Mouse (Mus musculus) neural tube, embryonic 11.5 days (tissue): ENCODE measurements around the gene Bmp10. TPM values are rescaled to one million over a fixed set of nuclear protein-coding genes. Genes with fewer than 3 reads are reported as not detected.
A peak's percentile ranks its signal among the peaks of the same experiment; 100 is the strongest.

Experiments used
- ATAC-seq: fragments of 200-750 bp; cut with Nextera tagmentation; 2 replicates; pipeline ENCODE4 v1.8.0; 2017; ENCODE audit warnings: moderate number of reproducible peaks, mild to moderate bottlenecking, moderate TSS enrichment, moderate library complexity; ENCODE audit not compliant: insufficient read depth, low FRiP score, low TSS enrichment
- DNase-seq: peaks from one replicate; pipeline ENCODE4 v3.0.0-alpha.2; 2015; ENCODE audit warnings: low spot score
- H3K27ac ChIP-seq: fragments of 300-500 bp; sonication (generic); 2 replicates; pipeline ENCODE4 v1.5.1; 2014; ENCODE audit warnings: low read depth, mild to moderate bottlenecking, low read length
- H3K27me3 ChIP-seq: fragments of 300-500 bp; sonication (generic); 2 replicates; pipeline ENCODE4 v1.6.1; 2014; ENCODE audit warnings: mild to moderate bottlenecking, low read length, mixed read lengths; ENCODE audit not compliant: control insufficient read depth, insufficient read depth
- H3K36me3 ChIP-seq: fragments of 300-500 bp; sonication (generic); 2 replicates; pipeline ENCODE4 v1.6.1; 2014; ENCODE audit warnings: mild to moderate bottlenecking, low read length, moderate library complexity, mixed read lengths; ENCODE audit not compliant: control insufficient read depth, insufficient read depth
- H3K4me1 ChIP-seq: fragments of 300-500 bp; sonication (generic); 2 replicates; pipeline ENCODE4 v1.6.1; 2014; ENCODE audit warnings: low read length, mixed read lengths; ENCODE audit not compliant: control insufficient read depth, insufficient read depth
- H3K4me2 ChIP-seq: fragments of 300-500 bp; sonication (generic); 2 replicates; pipeline ENCODE4 v1.6.1; 2014; ENCODE audit warnings: low read depth, mild to moderate bottlenecking, moderate library complexity
- H3K4me3 ChIP-seq: fragments of 300-500 bp; sonication (generic); 2 replicates; pipeline ENCODE4 v1.5.1; 2014; ENCODE audit warnings: low read depth, low read length
- H3K9ac ChIP-seq: fragments of 300-500 bp; sonication (generic); 2 replicates; pipeline ENCODE4 v1.6.1; 2014; ENCODE audit warnings: mild to moderate bottlenecking, low read length
- H3K9me3 ChIP-seq: fragments of 300-500 bp; sonication (generic); 2 replicates; pipeline ENCODE4 v1.6.1; 2016; ENCODE audit warnings: low read length; ENCODE audit not compliant: control insufficient read depth
- WGBS: fragments of 180-500 bp; shearing (Covaris S2); extraction: QIAGEN DNeasy Blood & Tissue Kit; methylation state at CpG from one replicate; pipeline ENCODE4 v1.1.7; 2014; 5-methylcytosine and 5-hydroxymethylcytosine counted together
- polyA plus RNA-seq: library from polyadenylated mRNA; unstranded; fragments of >200 nt; fragmentation: Nextera tagmentation; extraction: Ambion mirVana; gene quantifications from 2 replicates; pipeline ENCODE4 v1.2.1, GENCODE M21; 2014

Gene Bmp10
- not detected in 2 replicates for polyA plus RNA-seq

- Histone ChIP-seq H3K36me3 (no peaks in the 10 kb centered on the region), H3K4me3 (no peak within 1 kb of the TSS), H3K27me3 (no peaks in the 10 kb centered on the region), H3K4me2 (no peak within 1 kb of the TSS), H3K27ac (no peak within 1 kb of the TSS), H3K9ac (no peak within 1 kb of the TSS), H3K4me1 (no peaks in the 10 kb centered on the region), H3K9me3 (no peaks in the 10 kb centered on the region)
- ATAC-seq (no peak), DNase-seq (no peak)
- 87% methylated on average over 6 of the region's 7 CpGs for WGBS
Measured at GRCm38 (mm10) chr6:87428487-87429044, at the start of gene Bmp10. Gene Bmp10 (plus strand): TSS chr6:87428994.

GRCm38 (mm10) chr6:87383926-87384691 is 44.7 kb upstream of the Bmp10 start:
- no peak overlapping the region for H3K4me3 ChIP-seq
- no peaks in the 10 kb centered on the region for H3K36me3 ChIP-seq
- ATAC-seq: no peak
- no peak overlapping the region for H3K27ac ChIP-seq
- H3K9ac ChIP-seq: no peak overlapping the region
- DNase-seq: peak; percentile 35
- H3K9me3 ChIP-seq: no peaks in the 10 kb centered on the region
- no peaks in the 10 kb centered on the region; the same call in 1 of the 2 replicates for H3K4me1 ChIP-seq
- H3K4me2 ChIP-seq: peak overlapping the region; percentile 40
- 15% methylated on average over 24 of the region's 24 CpGs for WGBS
- no peaks in the 10 kb centered on the region for H3K27me3 ChIP-seq

GRCm38 (mm10) chr6:87384761-87385160 is 44.0 kb upstream of the Bmp10 start:
- Histone ChIP-seq H3K4me1 (no peaks in the 10 kb centered on the region; the same call in 1 of the 2 replicates), H3K27me3 (no peaks in the 10 kb centered on the region), H3K9me3 (no peaks in the 10 kb centered on the region), H3K9ac (no peak overlapping the region), H3K36me3 (no peaks in the 10 kb centered on the region), H3K4me3 (no peak overlapping the region), H3K27ac (no peak overlapping the region), H3K4me2 (no peak overlapping the region)
- 64% methylated on average over 5 of the region's 6 CpGs for WGBS
- DNase-seq (no peak), ATAC-seq (no peak)

DNA sequence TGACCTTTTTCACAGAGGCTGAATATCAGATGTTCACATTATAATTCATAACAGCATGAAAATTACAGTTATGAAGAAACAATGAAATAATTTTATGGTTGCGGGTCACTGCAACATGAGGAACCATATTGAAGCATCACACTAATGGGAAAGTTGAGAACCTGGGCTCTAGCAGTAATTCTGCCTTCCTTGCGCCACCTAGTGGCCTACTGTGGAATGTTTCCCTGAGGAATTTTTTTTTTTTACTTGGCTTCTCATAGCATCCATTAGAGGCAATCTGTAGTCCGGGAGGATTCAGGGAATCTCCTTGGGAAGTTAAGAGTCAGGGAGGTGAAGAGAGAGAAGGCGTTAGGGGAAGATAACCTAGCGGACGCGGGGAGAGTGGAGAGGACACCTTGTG is 42.6 kb upstream of the Bmp10 start:
- H3K9me3 ChIP-seq: no peaks in the 10 kb centered on the region
- no peak overlapping the region for H3K9ac ChIP-seq
- H3K27me3 ChIP-seq: no peaks in the 10 kb centered on the region
- ATAC-seq: no peak
- peak; percentile 75 for DNase-seq
- H3K36me3 ChIP-seq: no peaks in the 10 kb centered on the region
- no peak overlapping the region for H3K4me3 ChIP-seq
- H3K27ac ChIP-seq: no peak overlapping the region
- no peaks in the 10 kb centered on the region; the same call in 1 of the 2 replicates for H3K4me1 ChIP-seq
- 18% methylated on average over 7 of the region's 7 CpGs for WGBS
- no peak overlapping the region for H3K4me2 ChIP-seq

DNA sequence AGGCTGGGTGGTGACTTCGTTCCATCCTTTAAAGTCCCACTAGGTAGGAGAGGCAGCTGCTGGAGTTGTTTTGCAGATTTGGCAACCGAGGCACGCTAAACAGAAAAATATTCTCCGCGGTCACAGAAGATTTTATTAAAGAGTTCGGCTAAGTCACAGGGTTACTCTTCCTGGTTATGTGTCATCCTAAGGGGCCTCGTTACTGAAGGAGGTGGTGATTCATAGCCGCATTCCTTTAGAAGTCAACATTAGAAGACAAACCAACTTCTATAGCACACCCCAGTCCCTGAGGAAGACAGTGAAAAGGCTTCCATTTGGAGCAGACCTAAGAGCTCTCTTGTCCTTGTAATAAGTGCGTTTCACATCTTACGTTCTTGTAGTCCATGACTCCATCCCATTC is 42.1 kb upstream of the Bmp10 start:
- no peaks in the 10 kb centered on the region for H3K36me3 ChIP-seq
- no peaks in the 10 kb centered on the region; the same call in 1 of the 2 replicates for H3K4me1 ChIP-seq
- H3K27ac ChIP-seq: no peak overlapping the region
- ATAC-seq: no peak
- H3K4me3 ChIP-seq: no peak overlapping the region
- H3K4me2 ChIP-seq: no peak overlapping the region
- H3K9ac ChIP-seq: no peak overlapping the region
- DNase-seq: no peak
- 87% methylated on average over 10 of the region's 10 CpGs for WGBS
- no peaks in the 10 kb centered on the region for H3K27me3 ChIP-seq
- no peaks in the 10 kb centered on the region for H3K9me3 ChIP-seq

- H3K9me3 ChIP-seq: no peaks in the 10 kb centered on the region
- H3K4me2 ChIP-seq: no peak within 1 kb of the TSS
- H3K4me1 ChIP-seq: no peaks in the 10 kb centered on the region; the same call in 1 of the 2 replicates
- WGBS: 63% methylated on average over 7 of the region's 7 CpGs
- no peak within 1 kb of the TSS for H3K4me3 ChIP-seq
- no peak for ATAC-seq
- H3K9ac ChIP-seq: no peak within 1 kb of the TSS
- H3K36me3 ChIP-seq: no peaks in the 10 kb centered on the region
- no peak for DNase-seq
- no peak within 1 kb of the TSS for H3K27ac ChIP-seq
- H3K27me3 ChIP-seq: no peaks in the 10 kb centered on the region
Measured at GRCm38 (mm10) chr6:87388877-87389276, 39.9 kb upstream of the Bmp10 start, which contains the start of gene Gkn3. Gene Gkn3 (minus strand): TSS chr6:87388935.

DNA sequence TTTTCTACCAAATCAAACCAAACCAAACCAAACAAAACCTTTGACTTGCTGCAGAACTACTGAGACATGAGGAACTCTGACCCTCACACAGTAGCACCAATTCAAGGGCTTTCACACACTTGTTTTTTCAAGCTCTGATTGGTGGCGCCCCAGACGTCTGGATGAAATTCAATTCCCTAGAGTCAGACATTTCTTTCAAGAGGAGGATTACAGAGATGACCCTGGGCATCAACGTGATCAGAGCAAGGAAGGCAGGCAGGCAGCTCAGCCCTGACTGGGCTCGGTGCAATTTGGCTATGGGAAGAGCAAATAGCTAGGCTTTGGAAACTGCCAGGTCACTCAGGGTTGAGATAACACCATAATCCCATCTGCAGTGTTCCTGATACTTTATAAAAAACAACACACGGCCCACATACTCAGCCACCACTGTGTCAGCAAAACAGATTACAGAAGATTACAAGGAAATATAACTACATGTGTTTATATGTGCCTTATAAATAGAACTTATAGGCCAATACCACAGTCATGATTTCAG is 39.3 kb upstream of the Bmp10 start:
- no peak overlapping the region for H3K9ac ChIP-seq
- no peak overlapping the region for H3K4me2 ChIP-seq
- no peaks in the 10 kb centered on the region for H3K36me3 ChIP-seq
- H3K4me3 ChIP-seq: no peak overlapping the region
- ATAC-seq (no peak), DNase-seq (no peak)
- H3K9me3 ChIP-seq: no peaks in the 10 kb centered on the region
- 34% methylated on average over 5 of the region's 5 CpGs for WGBS
- no peaks in the 10 kb centered on the region for H3K4me1 ChIP-seq
- no peaks in the 10 kb centered on the region for H3K27me3 ChIP-seq
- no peak overlapping the region for H3K27ac ChIP-seq

GRCm38 (mm10) chr6:87393466-87394205 is 35.2 kb upstream of the Bmp10 start:
- H3K9me3 ChIP-seq: no peaks in the 10 kb centered on the region
- no peak overlapping the region for H3K4me2 ChIP-seq
- ATAC-seq: no peak
- H3K9ac ChIP-seq: no peak overlapping the region
- no peaks in the 10 kb centered on the region for H3K4me1 ChIP-seq
- no peaks in the 10 kb centered on the region for H3K36me3 ChIP-seq
- no peaks in the 10 kb centered on the region for H3K27me3 ChIP-seq
- 79% methylated on average over 8 of the region's 8 CpGs for WGBS
- DNase-seq: no peak
- H3K27ac ChIP-seq: no peak overlapping the region
- H3K4me3 ChIP-seq: no peak overlapping the region
